Mouse (Mus musculus): ENCODE measurements around the gene Pdzrn3.

The Pdzrn3 gene

DNA sequence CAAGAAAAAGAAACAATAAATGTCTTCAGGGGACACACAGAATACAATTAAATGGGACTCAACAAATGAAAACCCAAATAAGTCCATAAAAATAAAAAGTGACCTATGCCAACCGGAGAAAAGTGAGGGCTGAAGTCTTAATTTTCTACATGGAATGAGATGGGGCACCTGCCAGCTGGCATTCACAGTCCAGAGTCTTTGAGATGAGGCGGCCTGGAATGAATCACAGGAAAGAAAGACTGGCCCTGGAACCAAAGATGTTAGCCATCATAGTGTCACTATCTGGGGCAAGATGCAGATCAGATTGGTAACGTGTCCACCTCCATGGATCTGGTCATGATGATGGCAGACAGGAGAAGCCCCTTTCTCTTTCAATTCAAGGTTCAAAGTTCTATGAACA is 50.5 kb downstream of the Pdzrn3 start:
- DNase-seq (ENCODE audit: low spot score) = no peak

DNA sequence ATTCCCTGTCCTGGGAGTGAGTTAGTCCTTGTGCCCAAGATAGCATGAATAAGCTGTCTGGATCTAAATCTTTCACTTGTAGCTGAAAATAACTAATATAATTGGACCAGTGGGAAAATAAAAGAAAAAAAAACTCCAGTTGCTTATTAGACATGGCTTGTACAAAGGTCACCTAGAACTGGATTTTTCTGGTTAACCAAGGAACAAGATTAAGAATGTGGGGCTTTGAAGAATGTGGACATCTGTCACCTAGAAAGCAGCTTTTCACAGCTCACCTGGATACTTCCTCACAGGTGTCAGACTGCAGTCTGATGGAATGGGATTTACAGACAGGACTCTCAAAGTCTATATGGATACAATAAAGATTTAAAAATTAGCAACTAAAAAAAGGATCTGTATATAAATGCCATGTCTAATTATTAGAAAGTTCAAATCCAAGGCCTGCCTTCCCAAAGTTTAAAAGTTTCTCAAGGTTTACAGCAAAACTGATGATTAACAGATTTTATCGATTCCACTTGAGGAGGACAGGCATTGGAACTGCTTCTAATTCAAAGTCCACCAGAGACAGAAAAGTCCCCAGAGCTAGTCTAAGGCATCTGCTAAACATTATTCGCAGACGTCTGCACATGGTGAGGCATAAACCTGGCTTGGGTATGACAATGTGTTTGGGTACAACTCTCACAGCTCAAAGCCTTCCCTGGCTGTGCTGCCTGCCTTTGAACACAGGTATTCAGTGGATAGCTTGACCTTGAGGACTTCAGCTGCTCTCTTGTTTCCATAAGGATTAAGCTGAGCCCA is 51.7 kb downstream of the Pdzrn3 start:
- DNase-seq (ENCODE audit: low spot score) = no peak

DNA sequence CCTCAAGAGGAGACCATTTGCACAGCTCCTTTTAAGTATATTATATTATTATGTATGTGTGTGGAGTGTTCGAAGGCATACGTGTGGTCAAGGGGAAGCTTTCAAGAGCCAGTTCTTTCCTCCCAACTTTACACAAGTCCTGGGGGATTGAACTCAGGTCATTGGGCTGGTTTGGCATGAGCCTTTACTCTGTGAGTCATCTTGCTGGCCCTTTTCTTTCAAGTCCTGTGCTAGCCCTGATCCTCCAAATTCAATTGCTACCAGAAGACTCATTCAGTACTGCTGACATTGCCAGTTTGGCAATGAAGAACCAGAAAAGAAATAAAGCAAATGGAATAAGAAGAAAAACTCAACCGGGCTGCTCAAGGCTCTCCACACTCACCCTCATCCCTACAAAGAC is 55.1 kb downstream of the Pdzrn3 start:
- no peak for DNase-seq (ENCODE audit: low spot score)

DNA sequence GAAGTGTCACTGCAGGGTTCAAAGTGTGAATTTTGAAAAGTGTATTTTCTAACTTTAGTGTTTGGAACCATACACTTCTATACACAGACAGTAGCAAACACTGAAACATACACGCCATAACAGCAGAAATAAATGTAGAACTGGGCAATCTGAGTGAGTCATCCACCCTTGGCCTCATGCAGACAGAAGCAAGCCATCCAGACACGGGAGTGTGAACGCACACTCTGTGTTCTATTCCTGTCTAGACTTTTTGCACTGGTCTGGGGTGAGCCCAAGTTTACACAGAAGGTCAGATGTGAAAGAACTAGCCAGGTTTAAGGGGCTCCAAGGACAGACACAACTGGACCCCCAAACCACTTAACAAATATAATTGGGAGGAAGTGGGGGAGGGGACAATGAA is 57.3 kb downstream of the Pdzrn3 start:
- DNase-seq (ENCODE audit: low spot score) = no peak

DNA sequence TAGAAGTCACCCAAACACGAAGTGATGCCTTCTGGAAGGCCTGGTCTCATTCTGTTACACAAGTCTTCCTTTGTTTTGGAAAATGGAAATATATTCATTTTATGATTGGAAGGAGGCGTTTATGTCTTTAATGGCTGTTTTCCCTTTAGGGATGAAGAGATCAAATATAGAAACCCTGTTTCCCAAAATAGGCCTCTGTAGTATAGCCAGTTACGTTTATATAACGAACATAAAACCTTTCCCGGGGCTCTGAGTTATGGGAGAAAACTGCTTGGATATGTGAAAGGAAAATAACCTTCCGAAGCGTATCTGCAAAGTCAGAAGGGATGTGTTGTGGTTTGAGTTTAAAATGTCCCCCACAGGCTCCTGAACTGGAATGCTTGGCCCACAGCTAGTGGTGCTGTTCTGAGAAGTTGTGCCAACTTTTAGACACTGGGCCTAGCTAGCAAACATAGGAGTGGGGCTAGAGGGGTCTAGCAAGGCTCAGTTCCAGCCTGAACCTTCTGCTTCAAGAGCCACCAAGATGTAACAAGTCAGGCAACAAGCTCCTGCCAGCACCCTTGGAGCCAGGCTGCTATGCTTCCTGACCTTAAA is 58.2 kb downstream of the Pdzrn3 start:
- DNase-seq (ENCODE audit: low spot score) = no peak

DNA sequence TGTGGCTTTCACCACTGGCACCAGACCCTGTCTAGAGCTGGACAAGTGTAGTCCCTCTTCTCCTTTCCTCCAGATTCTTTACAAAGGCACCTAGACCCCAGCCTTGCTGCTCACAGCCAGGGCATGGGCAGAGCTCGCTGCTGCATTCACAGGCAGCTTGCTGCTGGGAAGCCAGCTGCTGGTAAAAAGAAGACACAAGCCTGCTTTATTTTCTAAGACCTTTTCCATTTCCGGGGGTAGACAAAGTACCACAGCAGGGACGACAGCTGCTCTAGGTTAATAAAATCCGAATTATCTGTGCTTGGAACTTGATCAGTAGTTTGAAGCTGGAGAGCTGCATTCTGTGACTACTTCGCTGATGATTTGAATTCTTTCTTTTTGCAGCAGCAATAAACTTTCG is 59.2 kb downstream of the Pdzrn3 start:
- no peak for DNase-seq (ENCODE audit: low spot score)

DNA sequence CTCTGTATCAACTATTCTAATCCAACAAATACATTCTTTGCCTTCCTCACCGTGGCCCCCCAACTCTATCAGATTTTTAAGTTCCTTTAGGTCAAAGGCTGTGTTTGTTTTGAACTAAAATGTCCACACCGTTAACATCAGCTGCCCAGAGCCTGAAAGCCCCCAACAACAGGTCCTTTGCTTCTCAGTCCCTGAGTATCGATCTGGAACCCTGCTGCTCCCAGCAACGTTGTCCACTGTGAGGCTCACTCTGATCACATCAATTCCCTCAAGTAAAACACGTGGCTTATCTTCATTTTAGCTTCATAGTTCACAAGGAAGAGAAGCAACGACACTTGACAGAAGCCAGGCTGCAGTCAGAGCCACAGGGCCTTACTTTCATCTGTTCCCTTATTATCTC is 66.3 kb downstream of the Pdzrn3 start:
- DNase-seq (ENCODE audit: low spot score) = no peak

DNA sequence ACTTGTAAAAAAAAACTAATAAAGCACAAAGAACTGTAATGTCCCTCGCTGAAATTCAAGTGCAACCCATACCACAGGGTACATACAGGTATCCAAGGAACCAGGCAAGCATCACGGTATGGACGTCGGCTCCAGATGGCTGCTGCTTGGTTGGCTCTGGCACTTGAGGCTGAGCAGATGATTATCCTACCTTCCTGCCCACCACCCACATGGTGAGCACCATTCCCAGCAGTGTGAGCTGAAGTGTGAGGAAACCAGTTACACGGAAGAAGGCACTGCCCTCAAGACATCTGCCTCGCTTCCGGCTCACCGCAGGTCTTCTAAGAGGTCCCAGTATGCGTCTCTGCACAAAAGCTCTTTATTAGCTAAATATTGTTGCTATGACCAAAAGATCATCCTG is 67.2 kb downstream of the Pdzrn3 start:
- DNase-seq (ENCODE audit: low spot score) = no peak

DNA sequence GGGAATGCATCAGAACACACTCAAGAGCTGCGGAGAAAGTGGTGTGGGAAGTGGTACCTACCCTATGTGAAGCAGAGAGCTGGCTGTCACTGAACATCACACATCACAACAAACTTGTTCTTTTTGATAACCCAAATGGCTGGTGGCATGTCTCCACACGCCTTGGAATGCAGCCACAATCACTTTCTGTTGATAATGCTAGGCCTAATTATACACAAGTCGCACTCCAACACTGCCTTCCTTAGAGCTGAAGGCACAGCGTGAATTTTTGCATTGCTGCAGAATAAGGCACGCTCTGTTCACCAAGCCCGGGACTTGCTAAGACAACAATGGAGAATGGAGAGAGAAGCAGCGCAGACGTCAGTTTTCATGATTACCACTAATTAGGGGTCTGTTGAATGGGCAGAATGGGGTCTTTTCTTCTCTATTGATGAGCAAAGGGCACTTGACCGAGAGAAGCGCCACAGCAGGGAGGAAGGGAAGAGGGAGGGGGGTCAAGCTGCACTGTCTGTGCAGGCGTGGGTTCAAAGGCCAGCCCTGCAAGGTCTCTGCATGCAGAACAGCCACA is 69.6 kb downstream of the Pdzrn3 start:
- DNase-seq (ENCODE audit: low spot score) = no peak

DNA sequence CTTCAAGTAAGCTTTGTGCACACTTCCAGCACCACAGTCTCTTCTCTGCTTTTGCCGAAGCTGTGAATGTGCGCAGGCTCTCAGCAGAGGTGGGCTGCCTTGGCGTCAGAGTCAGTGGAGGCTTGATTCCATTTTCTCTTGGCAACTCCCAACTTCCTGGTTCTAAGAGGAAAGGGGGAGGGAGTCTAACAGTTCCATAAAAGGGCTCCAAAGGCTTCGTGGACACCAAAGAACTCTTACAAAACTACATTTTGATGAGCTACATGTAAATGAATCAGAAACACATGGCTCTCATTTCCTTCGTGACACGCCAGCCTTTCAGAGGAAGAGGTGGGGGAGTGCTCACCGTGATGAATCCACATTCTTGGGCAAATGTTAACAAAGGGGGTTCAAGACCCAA is 70.9 kb downstream of the Pdzrn3 start:
- no peak for DNase-seq (ENCODE audit: low spot score)

DNA sequence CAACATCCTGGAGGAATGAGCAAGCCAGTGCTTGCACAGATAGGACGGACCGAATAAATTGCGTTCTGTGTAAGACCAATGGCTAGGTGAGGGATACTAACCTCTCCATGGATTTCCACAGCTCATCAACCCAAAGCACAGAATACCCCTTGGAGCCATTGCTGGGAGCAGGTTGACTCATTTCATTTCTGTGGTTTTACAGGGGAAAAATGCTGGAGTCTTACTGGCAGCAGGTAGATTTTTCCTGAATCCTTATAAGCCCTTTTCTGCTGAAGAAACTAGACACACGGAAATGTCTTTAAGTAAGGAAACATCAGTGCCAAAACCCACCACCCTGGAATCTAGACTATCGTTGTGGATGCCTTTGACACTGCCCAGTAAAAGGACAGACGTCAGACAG is 72.2 kb downstream of the Pdzrn3 start:
- no peak for DNase-seq (ENCODE audit: low spot score)

DNA sequence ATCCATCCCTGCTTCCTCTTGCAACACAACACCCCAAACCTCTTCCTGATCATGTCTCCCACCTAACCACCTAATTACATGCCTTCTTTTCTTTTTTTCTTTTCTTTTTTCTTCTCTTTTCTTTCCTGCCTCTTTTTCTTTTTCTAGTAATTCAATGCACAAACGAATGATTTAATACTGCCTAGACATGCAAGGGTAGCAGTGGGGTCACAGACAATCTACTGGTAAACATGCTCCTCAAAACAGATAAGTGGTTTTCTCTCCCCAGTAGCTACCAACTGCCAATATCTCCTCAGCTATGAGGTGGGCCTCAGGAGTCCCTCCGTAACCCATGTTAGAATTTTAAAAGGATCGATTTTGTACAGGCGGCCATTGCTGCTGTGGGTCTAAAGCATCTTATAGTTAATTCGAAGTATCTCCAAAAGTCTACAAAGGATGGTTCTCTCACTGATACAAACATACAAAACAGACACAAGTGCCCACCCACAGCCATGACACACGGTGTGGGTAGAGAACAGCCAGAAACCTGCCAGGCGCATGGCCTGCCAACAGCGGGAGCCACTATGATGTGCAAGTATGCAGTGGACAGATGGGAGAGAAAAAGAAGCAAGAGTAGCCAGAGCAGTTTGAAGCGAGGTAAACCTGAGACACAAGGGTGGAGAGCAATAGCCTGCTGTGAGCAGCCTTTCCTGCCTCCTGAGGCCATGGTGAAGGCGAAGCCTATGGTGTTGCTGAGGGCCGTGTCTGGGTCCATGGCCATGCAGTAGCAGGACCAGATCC is 73.5 kb downstream of the Pdzrn3 start:
- DNase-seq (ENCODE audit: low spot score) = no peak

DNA sequence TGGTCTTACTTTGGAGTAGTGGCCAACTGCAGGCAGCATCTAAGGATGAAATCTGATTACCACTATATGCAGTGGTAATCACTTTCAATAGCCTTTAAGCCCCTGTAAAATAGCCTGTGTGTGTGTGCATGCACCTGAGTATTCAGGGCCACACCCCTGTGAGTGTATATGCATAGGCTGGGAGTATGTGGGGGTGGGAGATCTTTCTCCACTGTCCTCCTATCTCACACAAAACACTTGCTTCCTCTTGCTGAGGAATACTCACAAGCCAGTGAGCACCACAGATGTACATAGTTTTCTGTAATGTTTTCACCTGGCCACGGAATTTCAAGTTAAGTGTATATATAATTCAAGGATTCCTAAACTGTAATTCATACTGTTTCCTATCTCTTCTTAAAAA is 74.2 kb downstream of the Pdzrn3 start:
- no peak for DNase-seq (ENCODE audit: low spot score)

DNA sequence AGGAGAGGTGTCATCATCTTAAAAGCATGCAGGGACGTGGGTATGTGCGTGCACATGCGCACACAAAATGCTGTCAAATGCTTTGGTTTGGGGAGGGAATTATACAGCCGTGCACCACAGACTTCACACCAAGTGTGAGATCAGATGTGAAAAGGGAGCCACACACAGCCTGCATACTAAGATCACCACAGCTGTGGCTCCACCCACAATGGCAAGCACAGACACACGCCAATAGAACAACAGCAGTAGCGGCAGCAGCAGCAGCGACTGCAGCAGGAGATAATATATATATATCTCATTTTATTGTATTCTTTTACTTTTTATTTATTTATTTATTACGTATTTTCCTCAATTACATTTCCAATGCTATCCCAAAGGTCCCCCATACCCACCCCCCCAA is 76.5 kb downstream of the Pdzrn3 start:
- no peak for DNase-seq (ENCODE audit: low spot score)

DNA sequence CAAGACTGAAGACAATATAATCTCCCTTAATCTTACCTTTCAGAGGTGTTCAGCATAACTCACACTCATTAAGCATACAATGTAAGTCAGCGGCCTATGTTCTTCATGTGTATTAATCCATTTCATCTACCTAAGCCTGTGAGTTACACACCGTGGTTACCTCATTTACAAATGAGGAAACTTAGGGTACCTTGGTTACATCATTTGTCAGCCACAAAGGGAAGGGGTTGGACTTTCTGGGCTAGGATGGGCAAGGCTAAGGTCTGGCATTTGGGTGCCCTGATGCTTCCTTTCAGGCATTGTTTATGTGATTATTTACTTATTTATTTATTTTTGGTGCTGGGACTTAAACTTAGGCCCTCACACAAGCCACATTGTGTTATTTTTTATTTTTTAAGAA is 78.3 kb downstream of the Pdzrn3 start:
- no peak for DNase-seq (ENCODE audit: low spot score)

DNA sequence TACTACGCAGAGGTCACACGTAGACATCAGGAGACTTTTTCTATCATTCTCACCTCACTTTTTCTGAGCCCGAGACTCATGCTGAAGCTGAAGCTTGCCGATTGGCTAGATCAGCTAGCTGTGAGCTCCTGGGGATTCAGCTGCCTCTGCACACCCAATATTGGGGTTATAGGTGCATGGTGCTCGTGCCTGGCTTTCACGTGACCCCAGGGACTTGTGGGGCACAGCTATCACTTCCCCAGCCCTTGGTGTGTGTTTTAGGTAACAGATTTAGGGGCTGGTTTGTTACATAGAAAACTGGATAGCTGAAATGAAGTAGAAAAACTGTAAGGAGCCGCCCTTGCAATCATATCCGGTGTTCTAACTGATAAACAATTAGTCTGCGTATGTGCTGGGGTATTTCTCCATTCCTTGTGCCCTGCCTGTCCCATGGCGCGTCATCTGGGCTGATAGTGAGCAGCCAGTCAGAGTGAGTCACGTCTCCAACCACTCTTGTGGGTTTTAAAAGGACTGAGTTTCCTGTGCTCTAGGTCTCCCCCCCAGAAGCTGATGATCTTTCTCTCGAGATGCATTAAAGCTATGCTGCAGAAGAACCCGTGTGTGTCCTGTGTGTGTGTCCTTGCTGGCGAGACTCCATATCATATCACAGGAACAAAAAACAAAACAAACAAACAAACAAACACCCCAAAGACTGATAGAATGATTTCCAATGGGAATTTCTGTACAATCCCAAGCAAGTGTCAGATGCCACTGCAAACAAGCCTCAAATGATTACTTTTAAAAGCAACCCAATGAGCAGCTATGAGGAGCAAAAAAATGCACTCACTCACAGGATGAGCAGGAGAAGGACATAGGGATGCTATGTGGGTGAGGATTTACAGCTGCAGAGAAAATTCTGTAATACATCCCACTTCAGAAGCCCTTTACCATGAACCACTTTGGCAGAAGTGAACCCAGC is 79.9 kb downstream of the Pdzrn3 start:
- DNase-seq (ENCODE audit: low spot score) = no peak

DNA sequence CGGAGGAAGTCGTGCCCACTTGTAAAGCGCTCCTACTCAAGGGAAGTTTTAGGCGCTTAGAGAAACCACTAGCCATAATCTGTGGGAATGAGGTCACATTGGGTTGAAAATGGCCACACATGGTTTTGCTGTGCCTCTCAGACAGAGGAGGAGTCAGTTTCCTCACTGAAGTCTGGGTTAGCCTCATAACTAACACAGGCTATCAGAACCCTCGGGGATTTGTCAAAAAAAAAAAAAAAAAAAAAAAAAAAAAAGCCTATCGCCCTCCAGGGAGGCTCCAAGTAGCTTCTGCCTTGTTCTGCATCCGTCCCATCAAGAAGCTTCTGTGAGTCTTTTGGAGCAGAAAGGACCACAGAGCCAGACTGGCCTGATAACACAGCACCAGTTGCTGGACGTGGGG is 80.7 kb downstream of the Pdzrn3 start:
- DNase-seq (ENCODE audit: low spot score) = no peak

DNA sequence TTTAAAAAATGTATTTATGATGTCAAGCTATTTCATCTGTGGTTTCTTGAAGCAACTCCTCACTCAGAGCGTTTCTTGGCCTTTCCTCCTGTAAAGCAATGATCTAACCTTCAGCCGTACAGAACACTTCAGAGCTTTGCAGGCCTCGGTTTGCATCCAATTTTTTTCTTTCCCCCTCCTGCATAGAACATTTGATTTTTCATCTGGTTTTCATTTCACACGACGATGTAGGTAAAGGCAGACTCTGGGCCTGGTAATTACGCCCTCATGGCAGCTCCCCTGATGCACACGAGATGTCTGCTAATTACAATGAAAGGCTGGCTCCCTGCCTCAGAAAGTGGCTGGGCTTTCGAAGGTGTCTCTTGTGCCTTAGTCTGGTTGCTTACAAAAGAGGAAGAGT is 81.4 kb downstream of the Pdzrn3 start:
- no peak for DNase-seq (ENCODE audit: low spot score)

DNA sequence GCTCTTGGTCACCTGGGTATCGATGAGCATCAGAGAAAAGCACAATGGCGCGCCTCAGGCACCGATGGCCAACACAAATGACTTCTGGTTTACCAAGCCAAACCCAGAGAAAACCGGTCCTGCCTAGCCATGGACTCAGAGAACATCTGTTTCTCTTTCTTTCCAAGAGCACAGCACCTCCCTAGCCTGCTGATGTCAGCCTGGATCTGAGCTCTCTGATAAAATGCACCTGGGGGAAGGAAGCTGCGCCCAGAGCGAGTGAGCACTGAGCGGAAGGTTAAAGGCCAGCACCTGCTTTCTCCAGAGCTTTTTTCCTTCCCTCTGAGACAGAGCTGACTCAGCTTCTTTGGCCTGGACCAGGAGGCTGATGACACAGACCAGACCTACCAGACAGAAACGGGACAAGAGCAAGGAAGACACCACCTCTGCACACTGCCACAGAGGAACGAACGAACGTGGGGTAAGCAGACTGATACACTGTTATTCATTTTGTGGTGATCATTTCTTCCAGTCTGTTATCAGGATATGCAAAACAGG is 84.6 kb downstream of the Pdzrn3 start:
- DNase-seq (ENCODE audit: low spot score) = no peak

DNA sequence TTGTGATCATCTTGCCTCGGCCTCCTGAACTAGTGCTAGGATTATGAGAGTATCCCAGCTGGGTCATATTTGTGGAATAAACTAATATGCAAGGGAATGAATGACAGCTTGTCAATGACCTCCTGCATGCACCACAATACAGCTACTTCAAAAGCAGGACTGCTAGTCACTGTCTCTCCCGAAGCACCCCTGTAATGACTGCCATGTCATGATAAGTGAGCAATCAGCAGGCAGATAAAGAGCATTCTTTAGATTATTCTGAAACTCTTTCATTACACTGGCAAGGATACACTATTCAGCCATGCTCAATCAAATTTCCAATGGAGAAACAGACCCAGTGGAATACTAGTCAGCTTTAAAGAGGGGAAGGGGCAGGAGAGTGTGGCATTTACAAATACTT is 85.8 kb downstream of the Pdzrn3 start:
- DNase-seq (ENCODE audit: low spot score) = no peak

DNA sequence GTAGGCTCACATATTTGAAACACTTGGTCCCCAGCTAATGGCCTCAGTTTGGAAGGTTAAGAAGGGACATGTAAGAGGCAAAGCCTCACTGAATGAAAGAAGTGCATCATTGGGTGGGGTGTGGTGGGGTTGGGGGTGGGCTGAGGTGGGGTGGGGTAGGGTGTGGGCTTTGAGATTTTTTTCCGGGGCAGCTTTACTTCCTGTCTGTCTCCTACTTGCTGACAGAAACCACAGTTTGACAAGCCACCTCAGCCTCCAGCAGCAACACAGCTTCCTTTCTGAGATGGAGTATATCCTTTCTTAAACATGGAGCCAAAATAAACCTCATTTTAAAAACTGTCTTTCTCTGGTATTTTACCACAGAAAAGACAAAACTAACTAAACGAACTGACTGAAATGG is 87.5 kb downstream of the Pdzrn3 start:
- DNase-seq (ENCODE audit: low spot score) = no peak

DNA sequence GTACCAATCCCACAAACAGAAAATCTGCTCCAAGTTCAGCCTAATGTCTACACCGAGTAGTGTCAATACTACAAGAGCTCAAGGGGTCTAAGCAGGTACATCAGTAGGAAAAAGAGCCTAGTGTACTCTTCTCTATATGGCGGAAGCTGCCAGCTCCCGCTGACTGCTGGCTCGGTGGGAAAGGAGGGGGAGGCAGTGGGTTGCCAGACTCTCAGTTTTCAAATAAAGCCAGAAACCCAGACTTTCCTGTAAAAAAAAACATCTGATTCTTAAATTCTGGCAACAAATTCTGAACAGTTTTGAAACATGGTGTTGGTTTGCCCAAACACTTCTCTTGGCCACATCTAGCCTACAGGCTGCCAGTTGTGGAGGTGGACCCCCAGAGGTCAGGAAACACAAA is 88.3 kb downstream of the Pdzrn3 start:
- DNase-seq (ENCODE audit: low spot score) = no peak
